Mouse (Mus musculus) limb, embryonic 13.5 days (tissue): ENCODE data around the gene Hoxc10. TPM values are rescaled to one million over a fixed set of nuclear protein-coding genes. Genes with fewer than 3 reads are reported as not detected.

ENCODE experiments used
- ATAC-seq: fragments of 200-750 bp; cut with Nextera tagmentation; 2 replicates; pipeline ENCODE4 v1.8.0; 2017; ENCODE audit warnings: low read depth, moderate number of reproducible peaks, moderate TSS enrichment; ENCODE audit not compliant: low FRiP score
- H3K27ac ChIP-seq: fragments of 300-500 bp; sonication (generic); 2 replicates; pipeline ENCODE4 v1.5.1; 2015; ENCODE audit warnings: inconsistent platforms, mild to moderate bottlenecking, moderate library complexity
- H3K27me3 ChIP-seq: fragments of 300-500 bp; sonication (generic); 2 replicates; pipeline ENCODE4 v1.6.1; 2015; ENCODE audit warnings: mild to moderate bottlenecking, inconsistent platforms
- H3K36me3 ChIP-seq: fragments of 300-500 bp; sonication (generic); 2 replicates; pipeline ENCODE4 v1.6.1; 2015; ENCODE audit warnings: inconsistent platforms, mild to moderate bottlenecking, moderate library complexity
- H3K4me1 ChIP-seq: fragments of 300-500 bp; sonication (generic); 2 replicates; pipeline ENCODE4 v1.6.1; 2015; ENCODE audit warnings: inconsistent platforms
- H3K4me2 ChIP-seq: fragments of 300-500 bp; sonication (generic); replicated peaks from 2 replicates; pipeline ENCODE4 v1.6.1; 2015; ENCODE audit warnings: inconsistent platforms, mild to moderate bottlenecking, moderate library complexity
- H3K4me3 ChIP-seq: fragments of 300-500 bp; sonication (generic); 2 replicates; pipeline ENCODE4 v1.5.1; 2015; ENCODE audit warnings: moderate library complexity, mild to moderate bottlenecking, inconsistent platforms
- H3K9ac ChIP-seq: fragments of 300-500 bp; sonication (generic); 2 replicates; pipeline ENCODE4 v1.6.1; 2015; ENCODE audit warnings: mild to moderate bottlenecking, inconsistent platforms
- H3K9me3 ChIP-seq: fragments of 300-500 bp; sonication (generic); 2 replicates; pipeline ENCODE4 v1.6.1; 2016; ENCODE audit warnings: inconsistent platforms
- WGBS: fragments of 180-500 bp; shearing (Covaris S2); methylation state at CpG from one replicate; pipeline ENCODE4 v1.1.7; 2015; 5-methylcytosine and 5-hydroxymethylcytosine counted together
- polyA plus RNA-seq: library from polyadenylated mRNA; unstranded; fragments of >200 nt; fragmentation: Nextera tagmentation; extraction: Ambion mirVana; gene quantifications from 2 replicates; pipeline ENCODE4 v1.2.1, GENCODE M21; 2015

Gene Hoxc10
- polyA plus RNA-seq, 1 experiment from 2014 or later, result 11.0 TPM

DNA sequence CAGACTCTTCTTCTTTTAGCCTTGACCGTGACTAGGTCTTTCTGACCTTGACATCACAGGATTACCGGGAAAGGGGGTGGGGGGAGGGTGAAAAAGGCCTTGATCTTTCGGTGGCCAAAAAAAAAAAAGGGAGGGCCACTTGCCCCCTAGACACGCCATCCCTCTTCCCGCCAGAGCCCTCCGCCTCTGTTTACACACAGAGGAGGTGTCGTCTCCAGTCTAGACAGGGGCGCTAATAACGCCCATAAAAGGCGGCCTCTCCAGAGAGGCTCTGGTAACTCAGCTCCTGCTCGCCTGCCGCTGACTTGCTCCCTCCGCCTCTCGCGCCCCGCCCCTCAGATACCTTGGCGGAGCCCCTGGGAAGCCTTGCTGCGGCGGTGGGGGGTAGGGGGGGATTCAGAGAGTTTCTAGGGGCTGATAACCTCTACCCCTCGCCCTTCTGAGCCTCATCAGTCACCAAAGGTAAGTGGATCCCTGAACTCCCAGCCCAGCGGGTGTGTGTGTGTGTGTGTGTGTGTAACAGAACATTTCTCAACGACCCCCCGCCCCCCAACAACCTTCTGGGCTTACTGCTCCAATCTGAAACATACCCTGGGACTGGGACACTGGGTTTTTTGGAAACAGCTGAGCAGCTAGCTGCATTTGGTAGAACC, 34.8 kb upstream of the Hoxc10 start:
- WGBS, result under 1% methylated on average over 23 of the region's 23 CpGs
- Histone ChIP-seq H3K9ac (no peak overlapping the region), H3K4me1 (peaks cover 9% of the 10 kb centered on the region; the same call in 1 of the 2 replicates), H3K36me3 (no peaks in the 10 kb centered on the region), H3K4me2 (no peak overlapping the region), H3K27me3 (peaks cover 100% of the 10 kb centered on the region), H3K4me3 (peak overlapping the region; percentile 2; the same call in 1 of the 2 replicates), H3K27ac (no peak overlapping the region), H3K9me3 (no peaks in the 10 kb centered on the region)
- ATAC-seq, result no peak; the same call in 1 of the 2 replicates

DNA sequence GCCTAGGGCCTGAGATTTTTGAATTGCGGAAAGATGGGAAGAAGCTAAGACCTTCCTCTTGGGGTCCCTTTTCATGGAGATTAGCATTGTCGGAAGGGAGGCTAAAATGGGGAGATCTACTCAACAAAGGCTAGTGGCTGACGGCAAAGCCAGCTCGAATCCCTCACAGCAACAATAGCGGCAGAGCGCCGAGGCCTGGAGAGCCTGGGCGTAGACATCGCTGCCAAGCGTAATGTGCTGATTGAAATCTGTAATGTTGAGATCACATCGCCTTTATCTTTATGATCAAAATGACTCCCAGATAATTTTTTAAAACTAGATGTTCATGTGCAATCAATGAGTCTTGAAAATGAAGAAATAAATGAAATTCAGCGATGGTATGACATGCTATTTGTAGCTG, 32.2 kb upstream of the Hoxc10 start:
- Histone ChIP-seq H3K27me3 (peaks cover 99% of the 10 kb centered on the region), H3K4me1 (peaks cover 11% of the 10 kb centered on the region; the same call in 1 of the 2 replicates), H3K9ac (no peak overlapping the region), H3K4me3 (peak overlapping the region; percentile 23; the same call in 1 of the 2 replicates), H3K36me3 (no peaks in the 10 kb centered on the region), H3K9me3 (no peaks in the 10 kb centered on the region), H3K4me2 (peak overlapping the region; percentile 43; the same call in 1 of the 2 replicates), H3K27ac (no peak overlapping the region)
- no peak for ATAC-seq
- WGBS, result 5% methylated on average over 12 of the region's 12 CpGs

DNA sequence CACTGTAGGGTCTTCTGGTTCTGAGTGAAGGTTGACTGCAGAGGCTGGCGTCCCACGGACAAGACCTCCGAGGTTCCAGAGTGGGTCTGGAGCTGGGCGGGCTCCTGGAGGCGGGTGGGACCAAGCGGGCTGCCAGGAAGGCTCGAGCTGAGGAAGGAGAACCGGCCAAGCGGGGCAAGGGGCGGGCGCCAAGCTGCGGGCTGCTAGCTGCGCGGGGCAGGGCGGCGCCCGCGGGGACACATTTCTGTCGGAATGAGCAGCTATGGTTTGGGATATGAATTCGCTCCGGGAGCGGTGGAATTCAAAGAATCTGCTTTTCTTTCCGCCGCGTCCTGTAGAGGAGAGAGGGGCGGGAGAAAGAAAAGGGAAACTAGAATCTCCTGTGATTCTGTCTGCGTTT, 31.7 kb upstream of the Hoxc10 start:
- H3K9ac ChIP-seq, result no peak overlapping the region
- H3K27ac ChIP-seq, result no peak overlapping the region
- peak overlapping the region; percentile 43 for H3K4me2 ChIP-seq
- no peaks in the 10 kb centered on the region for H3K36me3 ChIP-seq
- peaks cover 99% of the 10 kb centered on the region for H3K27me3 ChIP-seq
- no peak for ATAC-seq
- peaks cover 15% of the 10 kb centered on the region; the same call in 1 of the 2 replicates for H3K4me1 ChIP-seq
- H3K4me3 ChIP-seq, result peak overlapping the region; percentile 23
- 2% methylated on average over 27 of the region's 27 CpGs for WGBS
- H3K9me3 ChIP-seq, result no peaks in the 10 kb centered on the region

DNA sequence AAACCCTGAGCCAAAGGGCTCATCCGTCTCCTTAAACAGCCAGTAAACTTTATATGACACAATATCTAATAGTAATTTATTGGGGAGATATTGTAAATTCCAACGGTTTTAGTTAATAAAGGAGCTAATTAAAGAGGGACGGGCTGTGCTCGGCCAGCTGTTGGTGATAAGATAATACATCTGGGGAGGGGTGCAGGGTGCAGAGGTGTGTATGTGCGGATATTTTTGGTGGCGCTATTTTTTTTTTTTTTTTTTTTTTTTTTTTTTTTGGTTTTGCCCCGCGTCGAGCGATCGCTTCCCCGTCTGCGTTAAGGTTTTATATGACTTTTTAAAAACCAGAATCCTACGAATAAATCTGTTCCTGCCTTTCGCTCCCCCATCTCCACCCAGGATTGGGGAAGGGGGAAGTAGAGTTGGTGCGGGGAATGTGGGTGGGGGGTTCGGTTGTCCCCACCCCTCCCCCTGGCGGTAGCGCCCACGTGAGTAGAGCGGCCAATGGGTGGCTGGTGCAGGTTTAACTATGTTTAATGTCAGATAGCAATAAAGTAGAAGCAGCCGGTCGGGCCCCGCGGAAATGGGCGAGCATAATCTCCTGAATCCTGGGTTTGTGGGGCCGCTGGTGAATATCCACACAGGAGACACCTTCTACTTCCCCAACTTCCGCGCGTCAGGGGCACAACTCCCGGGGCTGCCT, 30.2 kb upstream of the Hoxc10 start, which contains the start of gene Hoxc12:
TSS of gene Hoxc12 (plus strand) at position 479 of the 694 bp plus-strand sequence.
- H3K27ac ChIP-seq, result no peak within 1 kb of the TSS
- ATAC-seq, result 0 out of 2 replicates have a peak, but pooled peaks have one; percentile 5
- H3K27me3 ChIP-seq, result peaks cover 99% of the 10 kb centered on the region
- no peaks in the 10 kb centered on the region for H3K9me3 ChIP-seq
- peak within 1 kb of the TSS; percentile 43 for H3K4me2 ChIP-seq
- peaks cover 15% of the 10 kb centered on the region; the same call in 1 of the 2 replicates for H3K4me1 ChIP-seq
- H3K4me3 ChIP-seq, result peak within 1 kb of the TSS; percentile 29
- peak within 1 kb of the TSS; percentile 54 for H3K9ac ChIP-seq
- WGBS, result under 1% methylated on average over 31 of the region's 31 CpGs
- H3K36me3 ChIP-seq, result no peaks in the 10 kb centered on the region

DNA sequence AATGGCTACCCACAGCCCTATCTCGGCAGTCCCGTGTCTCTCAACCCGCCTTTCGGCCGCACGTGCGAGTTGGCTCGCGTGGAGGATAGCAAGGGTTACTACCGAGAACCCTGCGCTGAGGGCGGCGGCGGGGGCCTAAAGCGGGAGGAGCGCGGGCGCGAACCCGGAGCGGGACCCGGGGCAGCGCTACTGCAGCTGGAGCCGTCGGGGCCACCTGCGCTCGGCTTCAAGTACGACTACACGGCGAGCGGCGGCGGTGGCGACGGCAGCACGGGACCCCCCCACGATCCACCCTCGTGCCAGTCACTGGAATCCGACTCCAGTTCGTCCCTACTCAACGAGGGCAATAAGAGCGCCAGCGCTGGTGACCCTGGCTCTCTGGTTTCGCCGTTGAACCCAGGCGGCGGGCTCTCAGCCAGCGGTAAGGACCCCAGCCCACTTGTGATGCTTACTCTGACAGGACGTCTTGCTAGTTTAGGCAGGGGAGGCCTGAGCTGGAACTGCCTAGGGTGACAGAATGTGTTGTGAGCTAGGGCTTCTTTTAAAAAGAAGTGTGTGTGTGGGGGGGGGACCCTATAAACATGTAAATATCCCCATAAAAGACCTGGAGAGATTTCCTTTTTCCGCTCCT, 29.4 kb upstream of the Hoxc10 start:
- Histone ChIP-seq H3K9me3 (no peaks in the 10 kb centered on the region), H3K4me2 (peak overlapping the region; percentile 43), H3K4me1 (peaks cover 10% of the 10 kb centered on the region; the same call in 1 of the 2 replicates), H3K9ac (peak overlapping the region; percentile 54), H3K36me3 (no peaks in the 10 kb centered on the region), H3K27me3 (peaks cover 99% of the 10 kb centered on the region), H3K27ac (no peak overlapping the region), H3K4me3 (peak overlapping the region; percentile 29)
- 0 out of 2 replicates have a peak, but pooled peaks have one; percentile 7 for ATAC-seq
- WGBS, result under 1% methylated on average over 50 of the region's 50 CpGs

DNA sequence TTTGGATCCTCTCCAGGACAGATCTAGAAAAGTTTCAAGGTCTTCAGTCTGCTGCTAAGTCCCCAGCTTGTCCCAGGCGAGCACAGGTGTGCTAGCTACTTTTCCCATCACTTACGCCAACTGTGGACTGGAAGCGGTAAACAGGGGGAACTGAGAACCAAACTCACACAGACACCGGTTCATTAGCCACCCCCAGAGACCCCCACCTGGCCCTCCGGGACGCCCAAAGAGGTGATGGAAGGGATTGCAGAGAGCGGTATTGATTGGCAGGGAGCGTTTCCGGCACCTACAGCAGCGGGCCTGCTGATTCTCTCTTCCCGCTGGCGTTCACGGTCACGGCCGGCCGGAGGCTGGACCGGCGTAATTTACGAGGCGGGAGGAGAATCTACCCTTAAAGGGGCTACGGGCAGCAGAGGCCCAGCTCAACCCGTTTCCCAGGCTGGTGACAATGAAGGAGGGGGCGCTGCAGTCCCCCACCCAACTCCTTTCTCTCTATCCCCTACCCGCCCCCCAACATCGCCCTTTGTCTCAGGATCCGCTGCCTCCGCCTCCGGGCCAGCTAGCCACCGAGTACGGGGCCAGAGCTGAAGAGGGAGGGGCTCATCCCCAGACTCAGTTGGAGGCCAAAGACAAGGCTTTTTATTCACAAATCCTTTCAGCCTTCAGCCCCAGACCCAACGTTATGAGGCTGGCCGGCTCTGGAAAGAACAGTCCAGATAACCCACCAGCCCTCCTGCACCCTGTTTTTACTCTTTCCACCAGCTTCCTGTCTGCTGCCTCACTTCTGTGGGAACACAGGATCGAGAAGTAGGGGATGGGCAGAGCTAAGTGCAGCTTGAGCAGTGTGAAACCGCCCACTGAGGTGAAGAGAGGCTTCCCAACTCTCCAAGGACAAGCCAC, 27.1 kb upstream of the Hoxc10 start:
- ATAC-seq, result no peak
- Histone ChIP-seq H3K4me3 (peak overlapping the region; percentile 29), H3K4me2 (peak overlapping the region; percentile 49), H3K9ac (peak overlapping the region; percentile 31; the same call in 1 of the 2 replicates), H3K27ac (no peak overlapping the region), H3K4me1 (peaks cover 16% of the 10 kb centered on the region; the same call in 1 of the 2 replicates), H3K36me3 (no peaks in the 10 kb centered on the region), H3K27me3 (peaks cover 98% of the 10 kb centered on the region), H3K9me3 (no peaks in the 10 kb centered on the region)
- WGBS, result 3% methylated on average over 33 of the region's 34 CpGs

DNA sequence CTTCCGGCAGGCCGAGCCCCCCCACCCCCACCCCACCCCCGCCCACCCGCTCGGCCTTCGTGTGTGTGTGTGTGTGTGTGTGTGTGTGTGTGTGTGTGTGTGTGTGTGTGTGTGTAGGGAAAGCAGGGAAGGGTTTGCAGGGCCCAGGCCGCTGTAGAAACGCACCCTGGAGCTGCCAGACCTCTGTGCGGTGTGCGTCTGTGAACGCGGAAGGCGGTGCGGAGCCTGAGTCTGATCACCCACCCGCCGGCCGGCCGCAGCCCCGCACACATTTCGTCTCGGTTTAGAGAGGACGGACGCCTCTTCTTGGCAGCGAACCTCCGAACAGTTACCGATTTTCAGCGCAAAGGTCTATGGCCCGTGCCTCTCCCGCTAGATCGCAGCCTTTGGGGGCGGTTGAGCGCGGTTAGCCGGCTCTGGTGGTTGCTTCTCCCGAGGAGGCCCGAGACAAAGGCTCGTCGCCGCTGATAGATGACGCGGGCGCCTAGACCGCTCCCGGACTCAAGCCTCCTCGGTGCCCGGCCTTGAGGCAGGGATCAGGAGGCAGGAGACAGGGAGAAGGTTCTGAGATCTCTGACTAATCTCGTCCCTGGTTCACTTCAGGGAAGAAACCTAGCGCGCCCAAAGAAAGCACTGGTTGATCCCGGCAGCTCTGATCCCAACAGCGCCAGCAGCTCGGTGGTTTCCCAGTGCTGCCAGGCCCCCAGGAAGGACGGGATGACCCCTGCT, 23.7 kb upstream of the Hoxc10 start:
- Histone ChIP-seq H3K27me3 (peaks cover 99% of the 10 kb centered on the region), H3K36me3 (no peaks in the 10 kb centered on the region), H3K4me3 (peak overlapping the region; percentile 38), H3K9ac (peak overlapping the region; percentile 67), H3K4me1 (0 out of 2 replicates have a peak, but pooled peaks cover 12% of the 10 kb centered on the region), H3K27ac (no peak overlapping the region), H3K9me3 (no peaks in the 10 kb centered on the region), H3K4me2 (peak overlapping the region; percentile 64)
- under 1% methylated on average over 53 of the region's 53 CpGs for WGBS
- peak; percentile 38; the same call in 1 of the 2 replicates for ATAC-seq

DNA sequence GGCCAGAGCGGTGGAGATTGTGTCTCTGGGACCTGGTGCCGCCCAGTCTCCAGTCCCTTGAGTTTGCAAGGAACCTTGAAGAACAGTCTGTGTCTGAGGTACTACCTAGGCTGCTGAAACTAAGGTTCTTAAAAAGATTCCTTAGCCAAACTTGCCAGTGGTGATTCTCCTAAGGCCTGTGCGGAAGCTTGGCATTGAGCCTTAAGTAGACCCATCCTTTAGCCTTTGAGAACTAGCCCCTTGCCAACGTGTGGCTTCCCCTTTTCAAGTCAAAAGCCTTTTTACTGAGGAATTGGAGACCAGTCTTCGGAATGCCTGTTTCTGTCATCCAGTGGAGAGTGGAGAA, 23.2 kb upstream of the Hoxc10 start:
- H3K4me2 ChIP-seq, result peak overlapping the region; percentile 64
- WGBS, result 6% methylated on average over 5 of the region's 5 CpGs
- H3K27me3 ChIP-seq, result peaks cover 99% of the 10 kb centered on the region
- ATAC-seq, result no peak
- H3K27ac ChIP-seq, result no peak overlapping the region
- no peaks in the 10 kb centered on the region for H3K9me3 ChIP-seq
- H3K36me3 ChIP-seq, result no peaks in the 10 kb centered on the region
- peak overlapping the region; percentile 67 for H3K9ac ChIP-seq
- H3K4me3 ChIP-seq, result peak overlapping the region; percentile 38
- H3K4me1 ChIP-seq, result 0 out of 2 replicates have a peak, but pooled peaks cover 12% of the 10 kb centered on the region

DNA sequence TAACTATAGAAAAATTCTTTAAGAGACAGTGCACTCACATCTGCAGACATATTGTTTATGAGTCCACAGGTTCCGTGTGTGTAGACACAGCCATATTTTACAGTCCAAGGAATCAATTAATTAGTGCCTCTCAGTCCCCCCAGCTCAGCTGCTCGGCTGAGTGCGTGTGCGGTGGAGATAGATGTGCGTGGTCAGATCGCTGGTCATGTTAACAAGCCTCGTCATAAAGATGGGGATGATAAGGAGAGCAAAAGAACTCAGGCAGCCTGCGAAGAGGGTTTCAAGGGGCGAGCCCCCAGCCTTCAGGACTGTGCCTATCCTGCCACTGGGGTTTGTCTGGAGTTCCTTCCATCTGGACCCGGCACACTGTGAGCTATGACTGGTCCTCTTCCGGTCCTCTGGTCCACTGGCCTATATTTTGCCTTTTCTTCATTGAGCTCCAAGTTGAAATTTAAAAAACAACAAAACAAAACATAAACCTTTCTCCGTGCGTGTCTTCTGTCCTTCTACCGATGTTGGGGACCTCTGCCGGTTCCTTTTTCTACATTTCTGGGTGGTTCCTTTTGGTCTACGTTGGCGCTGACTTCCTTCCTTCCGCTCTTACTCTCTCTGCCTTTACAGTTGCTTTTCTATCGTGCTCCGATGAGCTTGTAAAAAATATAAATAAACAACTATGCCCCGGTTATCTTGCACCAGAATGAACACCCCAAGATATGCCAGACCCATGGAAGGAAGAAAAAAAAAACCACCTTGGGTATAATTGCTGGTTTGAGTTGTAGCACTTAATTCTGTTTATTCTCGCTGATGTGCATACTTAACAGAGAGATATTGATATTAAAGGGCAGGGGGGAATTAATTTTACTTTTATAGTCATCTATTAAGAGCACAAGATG, 21.2 kb upstream of the Hoxc10 start:
- H3K9me3 ChIP-seq, result no peaks in the 10 kb centered on the region
- peaks cover 8% of the 10 kb centered on the region; the same call in 1 of the 2 replicates for H3K4me1 ChIP-seq
- H3K4me2 ChIP-seq, result peak overlapping the region; percentile 41
- no peaks in the 10 kb centered on the region for H3K36me3 ChIP-seq
- peaks cover 97% of the 10 kb centered on the region for H3K27me3 ChIP-seq
- no peak for ATAC-seq
- H3K27ac ChIP-seq, result no peak overlapping the region
- H3K4me3 ChIP-seq, result peak overlapping the region; percentile 4
- H3K9ac ChIP-seq, result no peak overlapping the region
- 12% methylated on average over 22 of the region's 22 CpGs for WGBS

DNA sequence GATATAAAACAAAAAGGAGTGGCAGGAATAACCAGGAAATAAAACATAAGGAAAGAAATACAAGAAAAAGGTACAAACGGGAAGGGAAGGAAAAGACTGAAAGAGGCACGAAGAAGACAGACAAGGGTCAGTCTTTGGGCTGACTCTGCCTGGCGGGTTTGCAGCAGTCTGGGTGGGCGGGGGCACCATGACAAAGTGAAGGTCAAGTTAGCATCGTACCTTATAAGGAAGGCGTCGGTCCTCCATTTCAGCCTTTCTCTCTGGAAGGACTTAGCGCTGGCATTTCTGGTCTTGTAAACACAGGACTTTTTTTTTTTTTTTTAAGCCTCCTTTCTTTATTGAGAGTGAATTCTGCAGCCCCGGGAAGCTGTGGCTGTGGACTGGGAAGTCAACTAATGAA, 19.3 kb upstream of the Hoxc10 start:
- Histone ChIP-seq H3K4me3 (peak overlapping the region; percentile 11), H3K9ac (no peak overlapping the region), H3K27me3 (peaks cover 97% of the 10 kb centered on the region), H3K36me3 (no peaks in the 10 kb centered on the region), H3K9me3 (no peaks in the 10 kb centered on the region), H3K4me1 (peaks cover 18% of the 10 kb centered on the region; the same call in 1 of the 2 replicates), H3K4me2 (peak overlapping the region; percentile 47), H3K27ac (no peak overlapping the region; the same call in 1 of the 2 replicates)
- ATAC-seq, result no peak
- WGBS, result 6% methylated on average over 9 of the region's 9 CpGs
